Mouse (Mus musculus) ovary, adult 18-20 months (tissue): ENCODE measurements around the gene Cdc25a.

Experiments
- DNase-seq: peaks from one replicate; pipeline ENCODE4 v3.0.0; 2022; ENCODE audit warnings: low spot score, mixed read lengths

Cdc25a gene

GRCm38 (mm10) chr9:109874797-109875691 is at the start of gene Cdc25a:
Gene Cdc25a, plus strand, starts transcription at chr9:109875579.
- peak; percentile 98 for DNase-seq

DNA sequence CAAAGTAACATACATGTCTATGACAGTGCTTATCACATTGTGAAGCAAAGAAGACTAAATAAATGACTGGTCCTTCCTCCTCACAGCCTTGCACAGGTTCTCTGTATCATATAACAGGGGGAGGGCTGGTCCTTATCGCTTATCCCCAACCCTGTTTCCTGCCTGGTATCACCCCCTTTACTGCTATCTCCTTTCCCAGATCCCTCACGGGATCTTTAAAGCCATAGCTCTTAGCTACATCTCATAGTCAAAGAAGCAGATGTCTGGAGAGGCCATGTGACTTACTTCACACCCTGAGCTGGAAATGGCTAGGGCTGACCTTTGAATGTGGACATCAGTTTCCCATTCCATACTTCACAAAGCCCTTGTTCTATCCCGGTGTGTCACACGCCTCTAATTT is 49.6 kb upstream of the Cdc25a start:
- no peak for DNase-seq

DNA sequence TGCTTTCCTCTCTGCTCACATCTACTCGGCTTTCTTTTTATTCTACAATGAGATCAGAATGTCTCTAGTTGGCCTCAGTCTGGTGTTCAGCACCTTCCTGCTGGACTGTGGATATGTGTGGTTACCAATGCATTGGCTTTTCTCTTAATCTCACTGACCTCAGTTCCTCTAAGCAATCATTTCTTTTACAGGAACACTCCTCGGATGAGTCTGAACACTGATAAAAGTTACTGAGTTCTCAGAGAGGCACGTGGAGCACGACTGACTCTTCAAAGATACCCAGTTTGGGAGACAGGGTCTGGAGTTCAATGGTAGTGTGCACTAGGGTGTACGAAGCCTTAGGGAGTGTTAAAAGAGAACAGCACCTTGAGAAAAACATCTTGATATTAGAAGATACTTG is 49.2 kb upstream of the Cdc25a start:
- DNase-seq: no peak

GRCm38 (mm10) chr9:109832391-109833087 is 42.8 kb upstream of the Cdc25a start, which contains the start of gene Nme6:
Gene Nme6, plus strand, starts transcription at chr9:109832749.
- peak; percentile 65 for DNase-seq

- no peak for DNase-seq
These were observed 42.3 kb upstream of the Cdc25a start for GRCm38 (mm10) chr9:109833088-109833412.

DNA sequence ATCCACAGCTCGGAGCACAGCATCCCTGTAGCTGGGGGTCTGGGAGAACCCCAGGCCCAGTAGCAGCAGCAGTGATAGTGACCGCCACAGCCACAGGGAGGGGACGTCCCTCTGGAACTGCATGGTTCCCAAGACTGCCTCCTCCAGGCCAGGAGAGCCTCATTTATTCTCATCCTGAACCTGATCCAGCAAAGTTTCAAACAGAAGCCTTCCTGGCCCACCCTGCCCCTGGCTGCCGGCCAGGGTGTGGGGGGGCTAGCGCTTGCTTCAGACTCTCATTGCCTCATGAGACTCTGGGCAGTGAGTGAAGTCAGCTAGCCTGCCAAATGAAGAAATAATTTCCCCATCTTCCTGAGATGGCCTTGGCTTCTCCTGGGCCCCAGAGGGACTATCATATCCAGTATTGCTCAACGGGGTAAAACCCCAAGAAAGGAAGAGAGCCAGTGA is 26.0 kb upstream of the Cdc25a start, which contains the start of gene Camp:
Gene Camp (minus strand): TSS at position 306 of the 447 bp plus-strand sequence.
- DNase-seq: peak; percentile 47

- DNase-seq: no peak
These were observed 25.3 kb upstream of the Cdc25a start for GRCm38 (mm10) chr9:109850099-109850498.

DNA sequence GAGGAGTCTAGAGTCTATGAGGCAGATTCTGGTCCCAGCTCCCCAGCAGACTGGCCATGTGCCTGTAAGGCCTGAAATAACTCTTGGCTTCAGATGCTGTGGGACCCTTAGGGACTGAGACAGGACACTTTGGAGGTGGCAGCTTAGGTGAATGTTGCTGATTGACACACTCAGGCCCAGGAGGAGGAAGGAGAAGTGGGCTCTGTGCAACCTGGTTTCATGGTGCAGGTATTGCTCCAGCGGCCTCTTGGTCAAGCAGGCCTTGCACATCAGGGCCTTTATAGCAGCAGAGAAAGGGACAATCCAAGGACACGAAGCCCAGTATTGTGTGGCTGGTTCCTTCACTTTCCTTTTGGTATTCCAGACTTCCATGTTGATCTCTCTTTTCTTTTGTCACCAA is 21.0 kb upstream of the Cdc25a start:
- no peak for DNase-seq

GRCm38 (mm10) chr9:109855947-109856346 is 19.4 kb upstream of the Cdc25a start:
- no peak for DNase-seq

GRCm38 (mm10) chr9:109862397-109863044 is 12.9 kb upstream of the Cdc25a start:
- peak; percentile 25 for DNase-seq

DNA sequence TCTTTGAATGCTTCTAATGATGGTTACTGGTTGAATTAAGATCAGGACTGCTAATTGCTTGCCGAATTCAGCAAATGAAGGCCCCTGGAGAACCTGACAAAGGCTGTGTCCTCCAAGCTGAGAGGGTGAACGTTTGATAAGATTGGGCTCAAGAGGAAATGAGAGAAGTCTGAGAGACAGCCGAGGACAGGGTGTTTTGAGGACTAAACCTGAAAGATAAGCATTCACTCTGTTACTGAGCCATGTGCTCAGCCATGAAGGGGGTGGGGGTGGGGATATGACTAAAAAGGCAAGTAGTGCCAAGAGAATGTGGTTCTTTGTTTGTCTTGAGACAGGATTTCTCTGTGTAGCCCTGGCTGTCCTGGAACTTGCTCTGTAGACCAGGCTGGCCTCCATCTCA is 12.3 kb upstream of the Cdc25a start:
- DNase-seq: no peak

GRCm38 (mm10) chr9:109866218-109866617 is 9.2 kb upstream of the Cdc25a start:
- no peak for DNase-seq

GRCm38 (mm10) chr9:109870983-109871572 is 4.3 kb upstream of the Cdc25a start:
- no peak for DNase-seq

DNA sequence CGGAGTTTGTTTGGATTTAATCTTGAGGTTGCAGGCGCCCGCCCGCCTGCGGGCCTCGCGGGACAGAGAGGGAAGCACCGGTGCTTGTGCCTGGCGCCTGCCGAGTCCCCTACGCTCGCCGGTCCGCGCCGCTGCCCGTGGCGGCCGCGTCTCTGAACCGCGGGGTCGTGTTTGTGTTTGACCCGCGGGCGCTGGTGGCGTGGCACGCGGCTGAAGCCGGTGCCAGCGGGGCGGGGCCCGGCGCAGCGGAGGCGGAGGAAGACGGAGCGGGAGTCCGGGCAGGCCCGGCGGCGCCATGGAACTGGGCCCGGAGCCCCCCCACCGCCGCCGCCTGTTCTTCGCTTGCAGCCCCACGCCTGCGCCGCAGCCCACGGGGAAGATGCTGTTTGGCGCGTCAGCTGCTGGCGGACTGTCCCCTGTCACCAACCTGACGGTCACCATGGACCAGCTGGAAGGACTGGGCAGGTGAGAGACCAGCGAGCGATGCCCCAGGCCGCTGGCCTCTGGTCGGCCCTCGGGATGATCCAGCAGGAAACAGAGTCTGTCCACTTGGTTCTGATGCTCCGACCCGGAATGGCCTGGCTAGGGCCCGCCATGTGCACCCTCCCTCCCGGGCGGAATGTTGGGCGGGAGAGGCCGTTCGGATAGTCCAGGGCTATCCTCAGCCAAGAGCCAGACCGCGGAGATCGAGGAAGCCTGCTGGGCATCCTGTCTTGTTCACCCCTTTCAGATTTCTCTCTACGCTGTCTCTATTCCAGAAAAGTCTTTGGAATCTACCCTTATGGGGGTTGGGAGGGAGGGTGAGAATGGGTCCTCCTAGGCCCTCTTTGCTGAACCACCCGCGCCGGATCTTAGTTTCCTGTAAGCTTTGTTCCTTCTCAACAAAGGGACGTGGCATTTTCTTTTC is 569 bp downstream of the Cdc25a start:
- peak; percentile 51 for DNase-seq

GRCm38 (mm10) chr9:109876756-109877155 is 1.4 kb downstream of the Cdc25a start:
- no peak for DNase-seq

DNA sequence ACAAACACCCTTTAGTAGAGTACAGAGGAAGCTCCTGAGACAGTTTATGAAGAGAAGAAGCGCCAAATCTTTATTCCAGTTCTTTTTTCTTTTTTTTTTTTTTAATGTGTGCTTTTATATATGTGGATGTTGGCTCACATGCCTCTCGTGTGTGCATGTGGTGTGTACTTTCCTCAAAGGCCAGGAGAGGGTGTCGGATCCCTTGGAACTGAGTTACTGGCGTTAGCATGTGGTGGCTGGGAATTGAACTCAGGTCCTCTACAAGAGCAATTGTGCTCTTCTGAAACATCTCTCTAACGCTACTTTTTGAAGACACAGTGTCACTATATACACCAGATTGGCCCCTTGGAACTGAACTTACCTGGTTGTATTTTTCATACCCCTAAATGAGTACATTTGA is 2.3 kb downstream of the Cdc25a start:
- DNase-seq: no peak

DNA sequence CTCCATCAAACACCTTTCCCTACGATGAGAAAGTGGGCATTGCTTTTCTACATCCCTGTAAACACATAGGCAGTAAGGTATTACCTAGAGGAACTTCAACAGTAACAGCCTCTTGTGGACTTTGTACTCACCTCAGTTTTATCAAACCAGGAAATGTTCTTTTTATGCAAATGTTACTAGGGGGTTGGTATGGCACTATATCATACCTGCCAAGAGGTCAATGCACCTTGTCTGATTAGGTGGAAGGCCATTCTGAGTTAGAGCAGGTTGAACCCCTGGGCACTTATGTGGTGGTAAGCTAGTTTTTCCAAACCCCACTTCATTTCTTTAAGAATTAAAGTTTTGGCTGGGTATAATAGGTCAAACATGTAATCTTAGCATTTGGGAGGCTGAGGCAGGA is 3.9 kb downstream of the Cdc25a start:
- DNase-seq: no peak

DNA sequence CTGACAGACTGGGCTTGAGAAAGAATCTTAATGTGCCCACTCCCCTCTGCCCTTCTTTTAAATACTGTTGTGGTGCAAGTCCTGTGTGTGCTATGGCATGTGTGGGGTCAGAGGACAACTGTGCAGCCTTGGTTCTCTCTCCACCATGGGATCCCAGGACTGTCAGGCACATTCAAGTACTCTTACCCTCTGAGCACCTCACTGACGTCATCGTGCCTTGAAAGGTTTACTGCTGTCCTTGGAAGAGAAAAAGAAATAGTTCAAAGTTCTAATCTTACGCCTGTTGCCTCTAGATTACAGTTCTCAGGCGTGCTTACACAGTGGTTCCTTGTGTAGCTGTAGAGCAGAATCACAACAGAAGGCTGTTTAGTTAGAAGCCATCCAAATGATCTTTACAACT is 10.9 kb downstream of the Cdc25a start:
- no peak for DNase-seq

- DNase-seq: no peak
These were observed 11.9 kb downstream of the Cdc25a start for GRCm38 (mm10) chr9:109887321-109887720.

- DNase-seq: no peak
These were observed 16.1 kb downstream of the Cdc25a start for GRCm38 (mm10) chr9:109891501-109891900.

GRCm38 (mm10) chr9:109892651-109893250 is 17.4 kb downstream of the Cdc25a start:
- DNase-seq: no peak
